Mouse (Mus musculus) thymus, adult 2 months (tissue): ENCODE results near the gene Ackr2.

Experiments
- CTCF ChIP-seq: fragments of 200-500 bp; IDR thresholded peaks from 2 replicates; pipeline ENCODE4 v1.5.1; 2012; ENCODE audit warnings: mild to moderate bottlenecking, control low read depth, low read length, moderate library complexity, borderline replicate concordance; ENCODE audit not compliant: control insufficient read depth, poor library complexity, insufficient read depth; ENCODE audit errors: extremely low read depth
- POLR2A ChIP-seq: fragments of 200-500 bp; IDR thresholded peaks from 2 replicates; pipeline ENCODE4 v1.6.1; 2012; ENCODE audit warnings: mild to moderate bottlenecking, low read length, control low read depth, moderate library complexity; ENCODE audit not compliant: control insufficient read depth, poor library complexity, insufficient read depth; ENCODE audit errors: extremely low read depth

GRCm38 (mm10) chr9:121923443-121923842 lies 25.3 kb downstream of the Ackr2 start:
- TF ChIP-seq POLR2A, result no peak
- no peak for TF ChIP-seq CTCF
